Mouse (Mus musculus) kidney, adult 9 months (tissue): ENCODE results near the gene Serpinb9d.
"Not testable (repeated sequence)": the region's sequence is repeated elsewhere in the genome, so short reads cannot be mapped to it uniquely, and the experiment has no call there.

Experiments
- DNase-seq: peaks from one replicate; pipeline ENCODE4 v3.0.0; 2022

The Serpinb9d gene

DNA sequence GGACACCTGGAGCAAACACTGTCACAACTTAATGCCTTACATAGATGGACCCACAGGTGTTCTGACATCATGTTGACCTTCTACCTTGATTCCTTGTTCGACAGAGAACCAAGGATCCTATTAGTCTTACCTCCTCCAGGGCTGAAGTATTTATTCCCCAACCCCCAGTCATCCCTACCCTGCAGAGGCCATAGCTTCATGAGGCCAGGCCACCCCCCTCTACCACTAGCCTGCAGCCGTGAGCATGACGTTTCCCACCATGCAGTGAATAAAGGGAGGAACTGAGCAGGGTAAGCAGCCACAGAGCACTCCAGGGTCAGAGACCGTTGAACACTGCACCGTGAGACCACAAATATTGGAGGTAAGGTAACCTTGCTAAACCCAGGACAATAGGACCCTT lies at the start of gene Serpinb9d:
Serpinb9d (plus strand) TSS at position 301 of the 400 bp plus-strand sequence.
- DNase-seq: no peak

DNA sequence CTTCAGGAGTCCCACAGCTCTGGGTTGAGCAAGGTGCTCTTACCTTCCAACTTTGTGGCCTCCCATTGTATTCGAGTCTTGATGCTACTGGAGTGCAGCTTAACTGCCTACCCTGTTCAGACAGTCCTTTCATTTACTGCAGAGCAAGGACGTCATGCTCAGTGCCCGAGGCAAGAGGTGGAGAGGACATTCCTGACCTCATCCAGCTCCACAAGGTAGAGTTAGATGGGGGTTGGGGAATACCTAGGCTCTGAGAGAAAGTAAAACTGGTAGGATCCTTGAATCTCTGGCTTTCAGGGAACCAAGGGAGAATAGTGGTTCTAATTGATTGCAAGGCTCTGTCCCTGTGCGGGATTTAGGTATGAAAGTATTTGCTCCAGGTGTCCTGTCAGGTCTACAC lies 33.1 kb upstream of the Serpinb9d start, which contains the start of gene Serpinb9c:
Serpinb9c (minus strand) TSS at position 101 of the 400 bp plus-strand sequence.
- no peak for DNase-seq

DNA sequence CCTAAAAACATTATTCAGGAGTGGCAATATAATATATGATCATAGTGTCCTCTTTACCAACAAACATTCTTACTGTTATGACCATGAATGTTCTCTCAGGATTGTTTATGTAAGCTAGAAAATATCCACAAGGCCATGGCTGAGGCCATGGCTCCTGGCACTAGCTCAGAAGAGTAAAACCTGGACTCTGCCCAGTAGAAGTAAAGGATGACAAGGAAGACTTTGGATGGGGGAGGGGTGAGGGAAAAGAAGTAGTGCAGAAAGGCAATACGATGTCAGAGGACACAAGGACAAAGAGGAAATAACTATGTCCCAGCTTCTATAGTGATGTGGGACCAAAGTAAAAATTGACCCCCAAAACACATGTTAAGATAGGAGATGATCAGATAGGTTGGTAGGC lies 2.3 kb upstream of the Serpinb9d start:
- not testable (repeated sequence) for DNase-seq

DNA sequence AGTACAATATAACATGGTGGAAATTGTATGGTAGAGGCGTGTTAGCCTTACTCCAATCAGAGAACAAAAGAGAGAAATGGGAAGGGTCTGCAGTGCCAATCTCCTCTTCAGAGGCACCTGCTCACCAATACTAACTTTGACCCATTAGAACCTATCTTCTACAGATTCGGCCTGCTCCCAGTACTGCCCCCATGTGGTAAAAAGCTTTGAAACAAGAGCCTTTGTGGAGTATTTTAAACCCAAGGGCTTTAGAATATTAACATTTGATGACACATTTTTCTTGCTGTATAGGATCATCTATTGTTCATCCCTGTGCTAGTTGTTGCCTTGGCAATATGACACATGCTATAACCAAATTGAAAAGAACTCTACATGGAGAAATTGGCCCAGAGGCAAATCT lies 7.0 kb downstream of the Serpinb9d start:
- DNase-seq: no peak

DNA sequence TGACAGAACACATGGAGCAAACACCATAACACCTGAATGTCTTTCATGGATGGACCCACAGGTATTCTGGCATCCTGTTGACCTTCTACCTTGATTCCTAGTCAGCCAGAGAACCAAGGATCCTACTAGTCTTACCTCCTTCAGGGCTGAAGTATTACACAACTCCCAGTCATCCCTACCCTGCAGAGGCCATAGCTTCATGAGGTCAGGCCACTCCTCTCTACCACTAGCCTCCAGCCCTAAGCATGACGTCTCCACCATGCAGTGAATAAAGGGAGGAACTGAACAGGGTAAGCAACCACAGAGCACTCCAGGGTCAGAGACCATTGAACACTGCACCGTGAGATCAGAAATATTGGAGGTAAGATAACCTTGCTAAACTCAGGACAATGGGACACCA lies 56.6 kb downstream of the Serpinb9d start, which contains the start of gene Serpinb9e:
Serpinb9e (plus strand) TSS at position 301 of the 400 bp plus-strand sequence.
- DNase-seq: not testable (repeated sequence)
